Mouse (Mus musculus) layer of hippocampus, postnatal 36 days (tissue): ENCODE results near the gene Gm5168. TPM values are rescaled to one million over a fixed set of nuclear protein-coding genes. Genes with fewer than 3 reads are reported as not detected.
"Not testable (repeated sequence)": the region's sequence is repeated elsewhere in the genome, so short reads cannot be mapped to it uniquely, and the experiment has no call there.

Experiments used
- DNase-seq, 2 experiments: peaks; one replicate each; pipeline ENCODE4 v3.0.0; 2022
- total RNA-seq, 2 experiments: library from RNA; stranded (reverse); gene quantifications; 2 replicates each; pipeline ENCODE4 v1.2.3; 2021

Gene Gm5168
- not detected for total RNA-seq

- not testable (repeated sequence) for DNase-seq
Measured at GRCm38 (mm10) chrX:26050941-26051340, at the start of gene Gm5168. Gene Gm5168, minus strand, starts transcription at chrX:26051041.

Other genes with a start within 250 kb of the Gm5168 start
- not detected for gene Gm2012, start 180.3 kb upstream of the Gm5168 start, total RNA-seq